Mouse (Mus musculus): ENCODE results near the gene Tceanc.

Gene Tceanc

GRCm38 (mm10) chrX:166518345-166518744, at the start of gene Tceanc:
Tceanc (minus strand) TSS chrX:166518567.
- in situ Hi-C loops (cut with MboI; ENCODE audit: unreplicated experiment in 2 of 2): loop anchor here in 1 of 2 experiments (10.0 kb wide), 2 partner anchors 136 to 344 kb away; partner anchors contain the start of gene Gemin8

- in situ Hi-C loops (cut with MboI; ENCODE audit: unreplicated experiment in 2 of 2): no loop called here
Observed at GRCm38 (mm10) chrX:166565983-166566382, 47.6 kb upstream of the Tceanc start.

GRCm38 (mm10) chrX:166565401-166565800, 47.0 kb upstream of the Tceanc start:
- in situ Hi-C loops (cut with MboI; ENCODE audit: unreplicated experiment in 2 of 2): no loop called here

GRCm38 (mm10) chrX:166564900-166565299, 46.5 kb upstream of the Tceanc start:
- in situ Hi-C loops (cut with MboI; ENCODE audit: unreplicated experiment in 2 of 2): no loop called here

GRCm38 (mm10) chrX:166559333-166559732, 41.0 kb upstream of the Tceanc start:
- in situ Hi-C loops (cut with MboI; ENCODE audit: unreplicated experiment in 2 of 2): no loop called here

- in situ Hi-C loops (cut with MboI; ENCODE audit: unreplicated experiment in 2 of 2): no loop called here
Observed at GRCm38 (mm10) chrX:166552355-166552754, 34.0 kb upstream of the Tceanc start.

GRCm38 (mm10) chrX:166546495-166546894, 28.1 kb upstream of the Tceanc start:
- in situ Hi-C loops (cut with MboI; ENCODE audit: unreplicated experiment in 2 of 2): no loop called here

GRCm38 (mm10) chrX:166535138-166535537, 16.8 kb upstream of the Tceanc start:
- in situ Hi-C loops (cut with MboI; ENCODE audit: unreplicated experiment in 2 of 2): no loop called here

GRCm38 (mm10) chrX:166533432-166533831, 15.1 kb upstream of the Tceanc start:
- in situ Hi-C loops (cut with MboI; ENCODE audit: unreplicated experiment in 2 of 2): no loop called here

- in situ Hi-C loops (cut with MboI; ENCODE audit: unreplicated experiment in 2 of 2): no loop called here
Observed at GRCm38 (mm10) chrX:166531671-166532070, 13.3 kb upstream of the Tceanc start.

GRCm38 (mm10) chrX:166528126-166528525, 9.8 kb upstream of the Tceanc start:
- in situ Hi-C loops (cut with MboI; ENCODE audit: unreplicated experiment in 2 of 2): no loop called here

- in situ Hi-C loops (cut with MboI; ENCODE audit: unreplicated experiment in 2 of 2): no loop called here
Observed at GRCm38 (mm10) chrX:166525637-166526315, 7.4 kb upstream of the Tceanc start.

- in situ Hi-C loops (cut with MboI; ENCODE audit: unreplicated experiment in 2 of 2): no loop called here
Observed at GRCm38 (mm10) chrX:166520782-166521181, 2.4 kb upstream of the Tceanc start.

GRCm38 (mm10) chrX:166516631-166517030, 1.7 kb downstream of the Tceanc start:
- in situ Hi-C loops (cut with MboI; ENCODE audit: unreplicated experiment in 2 of 2): loop anchor here in 1 of 2 experiments (10.0 kb wide), 2 partner anchors 138 to 342 kb away; partner anchors contain the start of gene Gemin8

- in situ Hi-C loops (cut with MboI; ENCODE audit: unreplicated experiment in 2 of 2): loop anchor here in 1 of 2 experiments (10.0 kb wide), 2 partner anchors 139 to 341 kb away; partner anchors contain the start of gene Gemin8
Observed at GRCm38 (mm10) chrX:166515923-166516322, 2.4 kb downstream of the Tceanc start.

- in situ Hi-C loops (cut with MboI; ENCODE audit: unreplicated experiment in 2 of 2): loop anchor here in 1 of 2 experiments (10.0 kb wide), 2 partner anchors 141 to 339 kb away; partner anchors contain the start of gene Gemin8
Observed at GRCm38 (mm10) chrX:166514035-166514434, 4.3 kb downstream of the Tceanc start.

- in situ Hi-C loops (cut with MboI; ENCODE audit: unreplicated experiment in 2 of 2): loop anchor here in 1 of 2 experiments (10.0 kb wide), 2 partner anchors 143 to 337 kb away; partner anchors contain the start of gene Gemin8
Observed at GRCm38 (mm10) chrX:166512071-166512470, 6.3 kb downstream of the Tceanc start.

- in situ Hi-C loops (cut with MboI; ENCODE audit: unreplicated experiment in 2 of 2): loop anchor here in 1 of 2 experiments (10.0 kb wide), 2 partner anchors 144 to 336 kb away; partner anchors contain the start of gene Gemin8
Observed at GRCm38 (mm10) chrX:166511107-166511506, 7.3 kb downstream of the Tceanc start.

GRCm38 (mm10) chrX:166509761-166510738, 8.3 kb downstream of the Tceanc start:
- in situ Hi-C loops (cut with MboI; ENCODE audit: unreplicated experiment in 2 of 2): loop anchor here in 1 of 2 experiments (10.0 kb wide), 2 partner anchors 145 to 335 kb away; partner anchors contain the start of gene Gemin8

GRCm38 (mm10) chrX:166504421-166504820, 13.9 kb downstream of the Tceanc start:
- in situ Hi-C loops (cut with MboI; ENCODE audit: unreplicated experiment in 2 of 2): no loop called here

Data from v-Abl transformed pro-B cells (cell line).